Mouse (Mus musculus): Measurements from ENCODE around the gene Olfr970. TPM values are rescaled to one million over a fixed set of nuclear protein-coding genes. Genes with fewer than 3 reads are reported as not detected.

Olfr970 gene
- polyA plus RNA-seq (2012; ENCODE audit: low replicate concordance): not detected in 2 replicates

DNA sequence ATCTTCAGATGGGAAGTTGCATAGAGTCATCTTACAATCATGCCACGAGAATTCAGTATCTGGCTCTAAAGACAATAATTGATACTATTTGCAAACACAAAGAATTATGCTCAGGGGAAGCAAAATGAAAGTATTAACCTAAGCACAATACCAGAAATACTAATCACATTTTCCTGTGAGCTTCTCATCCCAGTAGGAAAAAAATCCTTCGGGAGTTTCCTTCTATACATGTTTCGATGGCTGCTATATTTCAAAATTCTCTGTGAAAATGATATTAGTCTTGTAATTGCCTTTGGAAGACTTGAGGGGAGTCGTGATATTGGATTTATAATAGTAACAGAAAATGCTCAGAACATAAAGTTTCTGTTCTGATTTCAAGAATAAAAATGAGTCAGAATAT, at the start of gene Olfr970:
TSS of gene Olfr970 (plus strand) at position 301 of the 400 bp plus-strand sequence.

DNA sequence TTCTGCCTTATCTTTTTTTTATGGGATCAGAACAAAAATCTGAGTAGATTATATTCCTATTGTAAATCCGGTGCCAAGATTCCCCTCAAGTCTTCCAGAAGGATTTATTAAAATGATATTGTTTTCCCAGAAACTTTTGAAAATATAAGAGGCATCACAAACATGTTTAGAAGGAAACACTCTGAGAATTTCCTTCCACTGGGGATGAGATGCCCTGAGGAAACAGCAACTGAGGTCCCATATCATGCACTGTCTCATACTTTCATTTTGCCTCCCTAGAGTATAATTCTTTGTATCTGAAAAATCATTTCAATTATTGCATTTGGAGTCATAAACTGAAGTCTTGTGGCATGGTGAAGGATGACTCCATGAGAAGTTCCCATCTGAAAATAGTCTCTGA, 25.5 kb upstream of the Olfr970 start, which contains the start of gene Olfr968:
TSS of gene Olfr968 (minus strand) at position 101 of the 400 bp plus-strand sequence.

DNA sequence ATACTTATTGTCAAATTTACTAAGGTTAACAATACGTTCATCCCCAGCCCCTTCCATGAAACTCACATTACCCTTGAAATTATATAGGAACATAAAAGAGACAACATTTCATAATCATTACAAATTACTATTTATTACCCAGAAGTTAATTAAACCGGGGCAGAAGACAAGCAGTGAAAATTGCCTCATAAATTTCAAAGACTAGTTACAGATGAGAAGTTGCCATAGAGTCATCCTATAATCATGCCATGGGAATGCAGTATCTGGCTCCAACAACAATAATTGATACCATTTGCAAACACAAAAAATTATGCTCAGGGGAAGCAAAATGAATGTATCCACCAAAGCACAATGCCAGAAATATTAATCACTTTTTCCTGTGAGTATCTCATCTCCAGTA, 18.1 kb upstream of the Olfr970 start, which contains the start of gene Olfr969:
TSS of gene Olfr969 (plus strand) at position 388 of the 400 bp plus-strand sequence.

DNA sequence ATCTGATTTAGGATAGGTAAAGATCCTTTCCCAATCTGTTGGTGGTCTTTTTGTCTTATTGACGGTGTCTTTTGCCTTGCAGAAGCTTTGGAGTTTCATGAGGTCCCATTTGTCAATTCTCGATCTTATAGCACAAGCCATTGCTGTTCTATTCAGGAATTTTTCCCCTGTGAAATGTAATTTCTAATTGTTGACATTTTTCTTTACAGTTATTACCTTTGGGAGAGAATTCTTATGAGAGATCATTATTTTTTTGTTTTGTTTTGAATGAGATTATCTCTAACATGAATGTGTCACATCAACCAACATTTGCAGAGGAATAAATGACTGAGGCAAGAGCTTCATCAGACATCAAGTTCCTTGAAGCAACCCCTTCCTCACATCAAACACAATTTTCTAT, 27.9 kb downstream of the Olfr970 start, which contains the start of gene Olfr971:
TSS of gene Olfr971 (plus strand) at position 301 of the 400 bp plus-strand sequence.

DNA sequence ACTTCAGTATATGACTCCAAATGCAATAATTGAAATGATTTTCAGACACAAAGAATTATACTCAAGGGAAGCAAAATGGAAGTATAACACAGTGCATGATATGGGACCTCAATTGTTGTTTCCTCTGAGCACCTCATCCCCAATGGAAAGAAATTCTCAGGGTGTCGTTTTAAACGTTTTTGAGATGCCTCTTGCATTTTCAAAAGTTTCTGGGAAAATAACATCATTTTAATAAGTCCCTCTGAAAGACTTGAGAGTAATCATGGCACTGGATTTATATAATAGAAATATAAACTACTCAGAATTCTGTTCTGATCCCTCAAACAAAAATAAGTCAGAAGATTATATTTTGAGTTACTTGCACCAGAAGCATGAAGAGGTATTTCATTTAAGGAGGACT, 57.5 kb downstream of the Olfr970 start, which contains the start of gene Olfr972:
TSS of gene Olfr972 (plus strand) at position 301 of the 400 bp plus-strand sequence.

Other genes with a start within 250 kb of the Olfr970 start
- not detected in 2 replicates for gene Olfr959, start 233.3 kb upstream of the Olfr970 start, polyA plus RNA-seq (2012; ENCODE audit: low replicate concordance)
- gene AW551984, start 204.5 kb upstream of the Olfr970 start, polyA plus RNA-seq (2012; ENCODE audit: low replicate concordance): not detected in 2 replicates
- not detected in 2 replicates for gene Olfr148, start 198.2 kb upstream of the Olfr970 start, polyA plus RNA-seq (2012; ENCODE audit: low replicate concordance)
- not detected in 2 replicates for gene Olfr960, start 187.5 kb upstream of the Olfr970 start, polyA plus RNA-seq (2012; ENCODE audit: low replicate concordance)
- not detected in 2 replicates for gene Olfr961, start 163.8 kb upstream of the Olfr970 start, polyA plus RNA-seq (2012; ENCODE audit: low replicate concordance)
- not detected in 2 replicates for gene Olfr963, start 141.7 kb upstream of the Olfr970 start, polyA plus RNA-seq (2012; ENCODE audit: low replicate concordance)
- not detected in 2 replicates for gene Olfr149, start 101.7 kb upstream of the Olfr970 start, polyA plus RNA-seq (2012; ENCODE audit: low replicate concordance)
- gene Olfr965, start 97.5 kb upstream of the Olfr970 start, polyA plus RNA-seq (2012; ENCODE audit: low replicate concordance): not detected in 2 replicates
- gene Olfr150, start 77.9 kb upstream of the Olfr970 start, polyA plus RNA-seq (2012; ENCODE audit: low replicate concordance): not detected in 2 replicates
- not detected in 2 replicates for gene Olfr967, start 62.6 kb upstream of the Olfr970 start, polyA plus RNA-seq (2012; ENCODE audit: low replicate concordance)
- not detected in 2 replicates for gene Olfr968, start 25.6 kb upstream of the Olfr970 start, polyA plus RNA-seq (2012; ENCODE audit: low replicate concordance)
- not detected in 2 replicates for gene Olfr969, start 17.9 kb upstream of the Olfr970 start, polyA plus RNA-seq (2012; ENCODE audit: low replicate concordance)
- not detected in 2 replicates for gene Olfr971, start 28.0 kb downstream of the Olfr970 start, polyA plus RNA-seq (2012; ENCODE audit: low replicate concordance)
- gene Olfr972, start 57.6 kb downstream of the Olfr970 start, polyA plus RNA-seq (2012; ENCODE audit: low replicate concordance): not detected in 2 replicates
- not detected in 2 replicates for gene Olfr229, start 98.5 kb downstream of the Olfr970 start, polyA plus RNA-seq (2012; ENCODE audit: low replicate concordance)
- not detected in 2 replicates for gene Olfr974, start 128.6 kb downstream of the Olfr970 start, polyA plus RNA-seq (2012; ENCODE audit: low replicate concordance)
- 0.05 TPM in 1 of 2 replicates, not detected in the other for gene Olfr975, start 143.2 kb downstream of the Olfr970 start, polyA plus RNA-seq (2012; ENCODE audit: low replicate concordance)
- not detected in 2 replicates for gene Olfr976, start 152.3 kb downstream of the Olfr970 start, polyA plus RNA-seq (2012; ENCODE audit: low replicate concordance)
- not detected in 2 replicates for gene Olfr978, start 183.3 kb downstream of the Olfr970 start, polyA plus RNA-seq (2012; ENCODE audit: low replicate concordance)
- not detected in 2 replicates for gene Olfr979, start 194.6 kb downstream of the Olfr970 start, polyA plus RNA-seq (2012; ENCODE audit: low replicate concordance)
- not detected in 2 replicates for gene Olfr980, start 200.7 kb downstream of the Olfr970 start, polyA plus RNA-seq (2012; ENCODE audit: low replicate concordance)
- gene Olfr981, start 212.6 kb downstream of the Olfr970 start, polyA plus RNA-seq (2012; ENCODE audit: low replicate concordance): not detected in 2 replicates

All from hematopoietic multipotent progenitor cell, adult 10-12 weeks (in vitro differentiated cells).